Mouse (Mus musculus): ENCODE results near the gene Hist1h4k.
"Not testable (repeated sequence)": the region's sequence is repeated elsewhere in the genome, so short reads cannot be mapped to it uniquely, and the experiment has no call there.

Hist1h4k gene

DNA sequence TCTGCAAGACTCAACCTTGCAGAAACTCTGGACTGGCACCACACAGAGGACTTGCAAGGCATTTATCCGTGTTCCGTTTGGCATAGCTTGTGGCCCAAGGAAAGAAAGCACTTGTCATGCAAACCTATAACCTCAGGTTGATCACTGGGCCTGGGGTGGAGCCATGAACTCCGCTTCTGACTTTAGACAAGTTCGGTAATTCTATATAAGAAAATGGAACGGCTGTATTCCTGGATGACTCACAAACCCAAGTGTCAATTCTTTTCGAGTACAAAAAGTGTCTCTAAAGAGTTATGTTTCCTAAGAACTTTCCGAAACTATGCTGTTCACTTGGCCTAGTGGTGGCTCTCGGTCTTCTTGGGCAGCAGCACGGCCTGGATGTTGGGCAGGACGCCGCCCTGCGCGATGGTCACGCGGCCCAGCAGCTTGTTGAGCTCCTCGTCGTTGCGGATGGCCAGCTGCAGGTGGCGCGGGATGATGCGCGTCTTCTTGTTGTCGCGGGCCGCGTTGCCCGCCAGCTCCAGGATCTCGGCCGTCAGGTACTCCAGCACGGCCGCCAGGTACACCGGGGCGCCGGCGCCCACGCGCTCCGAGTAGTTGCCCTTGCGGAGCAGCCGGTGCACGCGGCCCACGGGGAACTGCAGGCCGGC is 29.1 kb downstream of the Hist1h4k start:
- DNase-seq (ENCODE audit: inconsistent age in 2 of 2, low spot score in 1 of 2): not testable (repeated sequence)

DNA sequence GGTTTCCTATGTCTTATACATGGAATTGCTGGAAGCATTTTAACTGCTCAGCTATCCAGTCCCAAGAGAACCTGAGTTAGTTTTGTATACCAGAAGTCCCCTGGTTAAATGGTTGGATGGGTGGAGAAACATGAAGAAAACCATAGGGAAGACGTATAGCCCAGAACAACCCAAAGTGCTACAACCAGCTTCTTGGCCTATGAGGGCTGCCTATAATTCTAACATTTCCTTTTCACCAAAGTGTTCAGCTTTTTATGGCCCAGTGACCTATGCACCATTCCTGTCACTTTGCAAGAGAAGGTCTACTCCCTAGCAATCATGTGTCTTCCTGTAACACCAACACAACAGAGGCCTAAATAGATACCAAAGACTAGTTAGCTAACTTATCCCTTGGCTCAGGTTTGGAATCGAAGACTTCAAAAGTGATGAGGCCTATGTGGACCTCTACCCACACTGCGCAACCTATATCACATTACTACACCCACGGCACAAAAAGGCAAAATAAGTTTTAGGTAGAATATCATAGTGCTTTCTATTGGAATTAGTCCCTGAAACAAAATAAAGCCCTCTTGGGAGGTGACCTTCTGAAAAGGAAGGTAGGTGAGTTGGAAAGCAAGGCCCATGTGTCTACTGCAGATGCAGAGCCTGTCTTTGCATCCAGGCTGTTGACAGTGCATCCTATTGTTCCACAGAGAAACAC is 31.8 kb downstream of the Hist1h4k start:
- no peak for DNase-seq (ENCODE audit: inconsistent age in 2 of 2, low spot score in 1 of 2)

DNA sequence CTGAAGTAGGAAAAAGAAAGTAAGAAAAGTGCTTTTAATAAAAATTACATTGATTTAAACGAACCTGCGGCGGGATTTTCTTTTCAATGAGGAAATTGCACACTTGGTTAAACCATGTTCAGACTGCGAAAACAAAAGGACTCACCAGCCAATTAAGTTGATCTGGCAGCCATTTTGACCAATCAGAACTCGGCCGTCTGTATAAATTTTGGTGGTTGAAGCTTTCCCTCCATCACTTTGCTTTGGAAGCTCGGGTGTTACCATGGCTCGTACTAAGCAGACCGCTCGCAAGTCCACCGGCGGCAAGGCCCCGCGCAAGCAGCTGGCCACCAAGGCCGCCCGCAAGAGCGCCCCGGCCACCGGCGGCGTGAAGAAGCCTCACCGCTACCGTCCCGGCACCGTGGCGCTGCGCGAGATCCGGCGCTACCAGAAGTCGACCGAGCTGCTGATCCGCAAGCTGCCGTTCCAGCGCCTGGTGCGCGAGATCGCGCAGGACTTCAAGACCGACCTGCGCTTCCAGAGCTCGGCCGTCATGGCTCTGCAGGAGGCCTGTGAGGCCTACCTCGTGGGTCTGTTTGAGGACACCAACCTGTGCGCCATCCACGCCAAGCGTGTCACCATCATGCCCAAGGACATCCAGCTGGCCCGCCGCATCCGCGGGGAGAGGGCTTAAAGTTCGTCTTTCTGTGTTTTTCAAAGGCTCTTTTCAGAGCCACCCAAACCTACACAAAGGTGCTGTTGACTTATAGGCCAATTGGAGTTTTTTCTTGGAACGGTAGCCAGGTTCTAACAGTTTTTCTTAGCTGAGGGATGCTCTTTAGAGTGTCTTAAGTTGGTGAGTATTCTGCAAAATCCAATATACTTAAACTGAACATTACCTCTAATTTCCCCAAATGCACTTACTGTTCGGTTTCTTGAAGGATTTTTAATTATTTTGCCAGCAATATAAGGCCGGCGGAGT is 32.6 kb downstream of the Hist1h4k start, which contains the start of gene Hist1h3h:
TSS of gene Hist1h3h (plus strand) at position 263 of the 961 bp plus-strand sequence.
- peak; percentile 79 to 94 for DNase-seq (ENCODE audit: inconsistent age in 2 of 2, low spot score in 1 of 2)

DNA sequence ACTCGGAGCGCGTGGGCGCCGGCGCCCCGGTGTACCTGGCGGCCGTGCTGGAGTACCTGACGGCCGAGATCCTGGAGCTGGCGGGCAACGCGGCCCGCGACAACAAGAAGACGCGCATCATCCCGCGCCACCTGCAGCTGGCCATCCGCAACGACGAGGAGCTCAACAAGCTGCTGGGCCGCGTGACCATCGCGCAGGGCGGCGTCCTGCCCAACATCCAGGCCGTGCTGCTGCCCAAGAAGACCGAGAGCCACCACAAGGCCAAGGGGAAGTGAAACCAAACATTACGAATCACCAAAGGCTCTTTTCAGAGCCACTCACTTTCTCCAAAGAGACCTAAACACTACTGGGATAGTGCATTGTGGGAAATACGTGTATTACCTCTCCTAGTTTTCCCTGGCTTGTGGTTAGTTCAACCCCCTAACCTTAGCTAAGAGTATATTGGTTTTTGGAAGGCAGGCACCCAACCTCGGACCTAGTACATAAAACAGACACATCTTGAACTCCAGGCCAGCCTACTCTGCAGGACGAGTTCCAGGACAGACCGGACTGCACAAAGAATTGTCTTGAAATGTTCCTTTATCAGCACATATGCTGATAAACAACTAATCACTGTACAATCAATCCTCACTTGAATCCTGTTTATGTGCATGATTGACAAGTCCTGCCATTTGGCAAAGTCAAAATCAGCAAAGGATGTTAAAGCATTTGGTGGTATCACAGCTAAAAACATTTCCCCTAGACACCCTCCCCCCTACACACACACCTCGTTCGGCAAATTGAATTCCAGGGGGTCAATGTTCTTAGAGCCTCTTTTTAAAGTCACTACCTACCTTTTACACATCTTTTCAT is 33.5 kb downstream of the Hist1h4k start:
- DNase-seq (ENCODE audit: inconsistent age in 2 of 2, low spot score in 1 of 2): peak; percentile 20 to 72

DNA sequence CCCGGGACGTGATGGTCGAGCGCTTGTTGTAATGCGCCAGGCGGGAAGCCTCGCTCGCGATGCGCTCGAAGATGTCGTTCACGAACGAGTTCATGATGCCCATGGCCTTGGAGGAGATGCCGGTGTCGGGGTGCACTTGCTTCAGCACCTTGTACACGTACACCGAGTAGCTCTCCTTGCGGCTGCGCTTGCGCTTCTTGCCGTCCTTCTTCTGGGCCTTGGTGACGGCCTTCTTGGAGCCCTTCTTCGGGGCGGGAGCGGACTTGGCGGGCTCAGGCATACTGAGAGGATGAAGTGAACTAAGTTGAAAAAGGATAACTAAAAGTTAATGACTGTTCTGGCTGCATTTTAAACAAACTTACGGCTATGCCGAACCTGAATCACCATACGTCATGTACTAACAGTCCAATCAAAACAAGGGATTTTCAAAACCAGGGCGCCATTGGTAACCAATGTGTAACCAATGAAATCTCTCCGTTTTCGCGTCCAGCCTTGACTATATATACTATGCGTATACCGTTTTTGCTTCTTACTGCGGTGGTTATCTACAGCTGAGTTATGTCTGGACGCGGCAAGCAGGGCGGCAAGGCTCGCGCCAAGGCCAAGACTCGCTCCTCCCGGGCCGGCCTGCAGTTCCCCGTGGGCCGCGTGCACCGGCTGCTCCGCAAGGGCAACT is 34.3 kb downstream of the Hist1h4k start, which contains the start of the genes Hist1h2bl and Hist1h2ai:
TSS of gene Hist1h2bl (minus strand) at position 280 of the 676 bp plus-strand sequence.
TSS of gene Hist1h2ai (plus strand) at position 559 of the 676 bp plus-strand sequence.
- DNase-seq (ENCODE audit: inconsistent age in 2 of 2, low spot score in 1 of 2): peak; percentile 85 to 96

DNA sequence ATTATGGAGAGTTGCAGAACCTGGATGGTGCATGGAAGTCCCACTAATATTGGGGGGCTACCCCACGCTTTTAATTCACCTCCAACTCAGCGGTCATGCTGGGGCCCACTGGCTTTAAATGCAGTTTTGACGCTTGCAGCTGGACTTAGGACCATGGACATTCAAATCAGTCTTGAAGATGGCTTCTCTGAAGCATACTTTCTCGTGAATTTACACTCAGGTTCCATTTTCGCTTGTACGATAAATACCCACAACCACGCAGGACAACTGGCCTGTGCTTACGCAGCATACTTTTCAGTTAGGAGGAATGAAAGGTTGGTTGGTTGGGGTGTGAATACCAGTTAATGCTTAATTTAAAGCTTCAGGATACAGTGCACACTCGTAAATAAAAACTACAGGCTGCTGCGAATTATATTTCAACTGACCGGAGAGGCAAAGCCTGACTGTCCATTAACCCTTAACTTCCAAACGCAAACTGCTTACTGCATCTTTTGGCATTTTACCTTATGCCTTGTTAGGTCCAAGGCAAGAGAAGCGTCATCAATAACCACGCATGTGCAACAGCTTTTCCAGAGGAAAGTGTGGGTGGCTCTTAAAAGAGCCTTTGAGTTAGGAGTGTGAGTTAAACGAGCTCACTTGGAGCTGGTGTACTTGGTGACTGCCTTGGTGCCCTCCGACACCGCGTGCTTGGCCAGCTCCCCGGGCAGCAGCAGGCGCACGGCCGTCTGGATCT is 35.0 kb downstream of the Hist1h4k start:
- no peak for DNase-seq (ENCODE audit: inconsistent age in 2 of 2, low spot score in 1 of 2)

DNA sequence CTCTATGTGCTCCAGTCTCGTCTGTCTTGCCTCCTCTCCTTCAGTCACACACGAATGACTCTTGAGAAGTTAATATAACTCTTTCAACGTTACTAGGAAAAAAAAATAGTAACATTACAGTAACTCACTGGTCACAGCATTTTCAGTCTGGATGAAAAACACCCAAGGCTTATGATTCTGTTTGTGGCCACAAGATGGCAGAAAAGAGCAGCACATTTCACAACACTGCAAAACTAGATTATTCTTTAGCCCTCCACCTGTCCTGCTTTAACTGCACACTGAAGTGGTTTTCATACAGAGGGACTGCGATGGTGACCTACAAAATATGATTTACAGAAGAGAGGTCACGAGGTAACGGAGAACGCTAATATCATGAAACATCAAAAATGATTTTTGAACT is 35.6 kb downstream of the Hist1h4k start:
- DNase-seq (ENCODE audit: inconsistent age in 2 of 2, low spot score in 1 of 2): peak; percentile 51 to 90

DNA sequence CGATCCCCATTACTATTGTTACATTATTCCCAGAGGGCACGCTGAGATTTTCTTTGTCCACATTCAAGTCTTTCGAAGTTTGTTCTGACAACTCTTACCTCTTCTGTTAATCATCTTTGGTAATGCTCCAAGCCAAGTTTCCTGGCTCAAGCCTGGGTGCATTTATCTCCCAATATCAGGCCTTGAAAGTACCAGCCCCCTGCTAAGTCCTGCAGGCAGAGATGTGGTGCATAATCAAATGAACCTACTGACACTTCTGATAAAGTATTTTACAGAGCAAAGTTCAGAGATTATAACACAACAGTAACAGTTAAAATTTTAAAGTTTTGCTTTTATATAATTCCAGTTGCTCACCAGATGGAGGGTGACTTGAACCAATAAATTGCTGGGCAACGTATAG is 38.6 kb downstream of the Hist1h4k start:
- no peak for DNase-seq (ENCODE audit: inconsistent age in 2 of 2, low spot score in 1 of 2)

DNA sequence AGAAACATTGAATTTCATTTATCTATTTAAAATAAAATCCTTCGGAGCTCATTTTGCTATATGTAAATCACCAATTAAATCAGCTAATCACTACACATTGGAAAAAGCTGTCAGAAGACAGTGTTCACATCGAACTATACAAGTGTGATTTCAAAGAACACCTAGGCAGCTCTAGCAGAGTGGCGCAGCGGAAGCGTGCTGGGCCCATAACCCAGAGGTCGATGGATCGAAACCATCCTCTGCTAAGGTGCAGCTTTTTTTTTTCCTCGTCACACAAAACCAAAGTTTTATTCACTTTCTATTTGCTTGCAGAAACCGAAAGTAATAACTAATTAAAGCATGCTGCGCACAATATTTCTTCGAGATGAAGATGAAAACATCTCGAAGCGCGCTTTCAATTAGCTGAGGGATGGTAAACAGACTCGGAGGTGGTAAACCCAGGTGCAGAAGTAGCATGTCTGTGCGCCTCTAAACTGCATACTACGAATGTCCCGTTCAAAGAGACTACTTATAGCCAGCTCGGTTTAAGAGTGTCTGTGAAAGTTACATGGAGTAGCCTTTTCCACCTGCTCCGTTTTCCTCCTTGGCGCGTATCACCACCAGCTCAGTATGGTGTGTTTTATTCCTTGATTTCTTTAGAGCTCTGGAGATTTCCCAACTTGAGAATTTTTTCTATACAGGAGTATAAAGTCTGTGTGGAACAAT is 39.3 kb downstream of the Hist1h4k start:
- peak; percentile 80 to 96 for DNase-seq (ENCODE audit: inconsistent age in 2 of 2, low spot score in 1 of 2)

DNA sequence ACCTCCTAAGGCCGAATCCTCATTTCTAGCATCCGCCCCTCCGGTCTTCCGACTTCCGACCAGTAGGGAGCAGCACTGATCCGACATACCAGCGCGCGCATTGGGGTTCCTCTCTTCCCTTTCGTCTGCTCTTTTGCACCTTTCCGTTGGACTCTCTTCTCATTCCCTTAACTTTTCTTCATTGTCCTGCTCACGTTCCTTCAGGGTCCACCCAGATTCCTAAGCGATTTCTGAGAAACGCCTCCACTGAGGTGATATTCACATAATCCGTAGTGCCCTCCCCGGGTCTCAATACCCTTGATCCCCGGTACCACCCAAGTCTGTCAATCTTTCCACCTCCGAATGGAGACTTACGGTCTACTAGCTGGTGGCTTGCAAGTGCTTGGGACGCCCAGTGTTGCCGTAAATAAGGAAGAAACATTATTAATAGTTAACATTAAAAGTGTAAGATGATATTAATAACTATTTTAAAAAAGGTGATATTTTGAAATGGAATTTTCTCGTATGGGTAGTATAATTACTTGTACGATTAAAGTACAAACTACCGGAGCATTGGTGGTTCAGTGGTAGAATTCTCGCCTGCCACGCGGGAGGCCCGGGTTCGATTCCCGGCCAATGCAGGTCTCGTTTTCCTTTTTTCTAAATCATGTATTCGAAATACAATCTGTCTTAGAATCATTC is 40.1 kb downstream of the Hist1h4k start:
- DNase-seq (ENCODE audit: inconsistent age in 2 of 2, low spot score in 1 of 2): peak; percentile 90 to 98

DNA sequence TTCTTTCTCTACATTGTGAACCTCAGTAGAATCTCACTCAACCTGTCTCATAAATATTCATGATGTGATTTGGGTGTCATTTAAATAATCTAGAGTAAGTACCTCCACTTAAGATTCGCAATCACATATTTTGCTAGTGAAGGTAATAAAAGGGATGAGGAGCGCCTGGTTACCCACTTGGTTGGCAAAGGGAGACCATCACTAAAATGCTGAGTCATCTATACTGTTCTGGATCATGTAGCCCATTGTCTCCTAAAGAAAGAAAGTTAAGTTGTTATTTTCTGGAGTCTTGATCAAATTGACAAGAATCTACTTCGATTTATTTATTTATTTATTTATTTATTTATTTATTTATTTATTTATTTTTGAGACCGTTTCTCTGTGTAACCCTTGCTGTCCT is 43.6 kb downstream of the Hist1h4k start:
- peak in 1 of 2 experiments; percentile 9 for DNase-seq (ENCODE audit: inconsistent age in 2 of 2, low spot score in 1 of 2)

Measured in adrenal gland, adult (tissue).